In the genomic region with DNA sequence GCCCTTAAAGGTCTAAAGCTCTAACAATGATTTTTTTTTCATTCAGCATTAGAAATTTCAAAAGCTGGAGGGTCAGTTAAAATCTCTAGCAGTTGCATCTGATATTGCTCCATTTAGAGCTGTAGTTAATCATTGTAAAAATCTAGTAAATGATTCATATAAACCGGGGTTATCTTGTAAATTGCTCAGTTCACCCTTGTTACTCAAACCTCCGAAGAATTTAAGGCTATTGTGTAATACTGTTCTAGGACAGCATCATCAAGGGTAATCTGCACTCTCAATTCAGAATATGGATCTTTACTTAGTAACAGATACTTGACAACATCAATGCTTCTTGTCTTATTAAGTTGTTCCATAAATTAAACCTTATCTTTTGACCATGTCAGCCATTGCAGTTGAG, we compare ENCODE assay signal across 18 mouse cellular contexts.
DNase-seq lines count a peak whose midpoint lies in the region; ATAC-seq and TF ChIP-seq lines count a peak whose summit lies in the region.
"Had no signal": no experiment of that assay in that cellular context is flagged by ENCODE, and none has a peak within 500 bp of the region (broad histone marks: within the 10 kb centered on the region; RNA-seq: fewer than 3 reads in every experiment).

No protein-coding gene starts in this region.

- H3K4me1 ChIP-seq in liver, adult 2 months (ENCODE audit: control insufficient read depth, insufficient read depth, low read length): no peaks in the 10 kb centered on the region
- no peaks in the 10 kb centered on the region for H3K4me1 ChIP-seq in liver, embryonic 12.5 days

- no peaks in the 10 kb centered on the region for H3K9me3 ChIP-seq in liver, embryonic 12.5 days (replicated peaks)
- H3K9me3 ChIP-seq: G1E had no signal

- no peak overlapping the region for H3K27ac ChIP-seq in liver, adult 2 months (replicated peaks; ENCODE audit: insufficient read depth, low read depth, low read length)
- H3K27ac ChIP-seq in liver, embryonic 12.5 days: no peak overlapping the region

- no peaks in the 10 kb centered on the region for H3K36me3 ChIP-seq in liver, adult 2 months (ENCODE audit: control insufficient read depth, insufficient read depth, low read length)
- H3K36me3 ChIP-seq in liver, embryonic 12.5 days: no peaks in the 10 kb centered on the region
- H3K36me3 ChIP-seq: G1E had no signal

- H3K79me2 ChIP-seq in liver, adult 2 months (ENCODE audit: control insufficient read depth, insufficient read depth, low read length): no peaks in the 10 kb centered on the region

- H3K27me3 ChIP-seq in liver, adult 2 months (ENCODE audit: control insufficient read depth, insufficient read depth, low read length): no peaks in the 10 kb centered on the region
- H3K27me3 ChIP-seq in liver, embryonic 12.5 days (replicated peaks): no peaks in the 10 kb centered on the region
- H3K27me3 ChIP-seq: CH12.LX, Patski had no signal

- no peak for TF ChIP-seq POLR2A in liver, adult 2 months (IDR thresholded peaks at IDR 0.05; ENCODE audit: extremely low read depth, insufficient read depth, low read length)

- no peak overlapping the region for H3K4me3 ChIP-seq in liver, adult 2 months (ENCODE audit: insufficient read depth, low read depth, low read length)
- no peak overlapping the region for H3K4me3 ChIP-seq in liver, embryonic 12.5 days

- no peak for TF ChIP-seq CTCF in liver, adult 2 months (IDR thresholded peaks at IDR 0.05; ENCODE audit: low read depth, low read length)

- 16% methylated on average over 2 of the region's 2 CpGs for WGBS in liver, adult 2 months
- 53% methylated on average over 2 of the region's 2 CpGs for WGBS in liver, embryonic 12.5 days (ENCODE audit: insufficient replicate concordance)

- no peak overlapping the region for H3K9ac ChIP-seq in liver, adult 2 months (ENCODE audit: low read depth, low read length)
- H3K9ac ChIP-seq in liver, embryonic 12.5 days: no peak overlapping the region

- no peak overlapping the region for H3K4me2 ChIP-seq in liver, embryonic 12.5 days

- peak; percentile 92 for DNase-seq in liver, adult 2 months (ENCODE audit: extremely low read depth, low read depth, low spot score)
- DNase-seq: adrenal gland, adult 2 months; adrenal gland, adult 8-10 months; adrenal gland, postnatal 10 days; adrenal gland, postnatal 14 days; adrenal gland, postnatal 25 days; adrenal gland, postnatal 36 days; B cell, adult 2 months; cerebellum, adult 11 months; cerebellum, adult 11-12 months; cerebellum, adult 18-20 months; cerebellum, adult 2 months had no signal

- no peak for ATAC-seq in liver, embryonic 12.5 days
- ATAC-seq: activated CD4-positive, CD25-positive, alpha-beta regulatory T cell, adult 4 months; CD4-positive, CD25-positive, alpha-beta regulatory T cell, adult 4 months; Patski had no signal
